Mouse (Mus musculus) central nervous system, embryonic 11.5 days (tissue): ENCODE data around the gene Rad18. TPM values are rescaled to one million over a fixed set of nuclear protein-coding genes. Genes with fewer than 3 reads are reported as not detected.

ENCODE experiments used
- polyA plus RNA-seq: library from polyadenylated mRNA; depleted of rRNA; stranded (reverse); fragments of >200 nt; gene quantifications from 2 replicates; pipeline ENCODE4 v1.2.3, GENCODE M21; 2012; rRNA removed

The Rad18 gene
- polyA plus RNA-seq: 15.6 and 17.7 TPM in 2 replicates

DNA sequence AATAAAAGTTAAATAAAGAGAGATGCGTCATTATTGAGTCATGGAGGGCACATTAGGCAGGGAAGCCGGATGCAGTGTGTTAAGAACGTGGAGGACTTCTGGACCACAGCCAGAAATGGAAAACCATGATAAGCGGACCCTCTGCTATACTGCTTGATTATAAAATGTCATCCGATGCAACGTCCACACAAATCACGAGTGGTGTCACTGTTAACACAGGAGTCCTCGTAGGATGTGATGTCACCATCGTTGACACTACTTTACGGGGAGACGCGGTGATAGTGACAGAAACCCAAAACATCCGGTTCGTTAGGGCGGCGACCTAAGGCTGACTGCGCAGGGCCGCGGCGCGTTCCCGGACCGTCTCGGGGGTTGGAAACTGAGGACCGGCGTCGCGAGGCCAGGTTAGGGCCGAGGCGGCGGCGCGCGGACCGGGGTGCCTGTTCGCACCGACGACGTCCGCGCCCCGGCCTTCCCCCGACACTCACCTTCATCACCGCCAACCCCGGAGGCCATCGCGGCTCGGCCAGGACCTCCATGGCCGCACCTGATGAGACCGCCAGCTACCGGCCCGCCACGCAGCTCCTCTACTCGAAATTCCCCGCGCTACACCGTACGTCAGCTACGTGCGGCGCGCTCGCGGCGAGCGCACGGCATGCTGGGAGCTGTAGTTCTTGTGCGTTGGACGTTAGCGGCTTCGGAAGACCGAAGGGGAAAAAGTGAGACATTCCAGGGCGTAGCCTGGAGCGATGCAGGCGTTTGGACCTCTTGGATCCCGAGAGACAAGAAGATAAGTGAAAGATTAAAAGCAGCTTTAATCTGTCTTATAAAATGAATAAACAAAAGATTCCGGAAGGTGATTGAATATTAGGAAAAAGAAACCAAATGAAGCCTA lies at the start of gene Rad18:
Gene Rad18, minus strand, starts transcription at position 631 of the 895 bp plus-strand sequence.

Other genes with a start within 250 kb of the Rad18 start
- gene Cav3, start 237.2 kb downstream of the Rad18 start, polyA plus RNA-seq: 1.8 and 3.4 TPM in 2 replicates
- 0.28 and 0.35 TPM in 2 replicates for gene Oxtr, start 206.7 kb downstream of the Rad18 start, polyA plus RNA-seq